Mouse (Mus musculus) effector memory CD4-positive, alpha-beta T cell, adult 5 months (primary cell): ENCODE data around the gene Lix1l. TPM values are rescaled to one million over a fixed set of nuclear protein-coding genes. Genes with fewer than 3 reads are reported as not detected.

Experiments used
- polyA plus RNA-seq: library from polyadenylated mRNA; unstranded; fragments of 100-300 nt; shearing (Covaris generic); gene quantifications from one replicate; pipeline ENCODE4 v1.2.1, GENCODE M21; 2017

The Lix1l gene
- polyA plus RNA-seq: not detected

DNA sequence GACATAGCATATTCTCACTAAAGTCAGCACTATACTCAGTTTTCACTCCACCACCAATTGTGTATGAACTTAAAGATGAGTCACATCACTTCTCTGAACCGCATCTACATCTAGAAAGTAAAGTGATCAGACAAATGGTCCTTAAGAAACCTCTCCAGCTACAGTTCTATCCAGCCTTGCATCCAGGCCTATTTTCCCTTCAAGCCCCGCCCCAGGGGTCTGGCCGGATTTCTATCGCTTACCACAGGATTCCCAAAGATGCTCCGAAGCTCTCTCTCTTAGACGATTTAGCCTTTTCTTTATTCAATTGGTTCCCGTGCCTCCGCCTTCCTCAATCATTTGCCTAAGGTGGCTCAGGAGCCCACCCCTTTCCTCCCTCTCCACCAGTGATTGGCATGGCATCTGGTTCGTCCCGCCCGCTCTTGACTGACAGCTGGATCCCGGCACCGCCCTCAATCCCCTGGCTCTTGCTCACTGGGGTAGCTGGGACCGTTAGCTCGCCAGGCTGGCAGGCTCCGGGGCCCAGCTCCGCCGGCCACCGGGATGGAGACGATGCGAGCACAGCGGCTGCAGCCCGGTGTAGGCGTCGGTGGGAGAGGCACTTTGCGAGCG lies at the start of gene Lix1l:
TSS of gene Lix1l (plus strand) at position 511 of the 612 bp plus-strand sequence.

GRCm38 (mm10) chr3:96557694-96558093 lies 43.3 kb upstream of the Lix1l start, which contains the start of gene Txnip:
TSS of gene Txnip (plus strand) at chr3:96557957.

GRCm38 (mm10) chr3:96576690-96577541 lies 24.0 kb upstream of the Lix1l start, which contains the start of gene Gm16253:
TSS of gene Gm16253 (plus strand) at chr3:96576984.

DNA sequence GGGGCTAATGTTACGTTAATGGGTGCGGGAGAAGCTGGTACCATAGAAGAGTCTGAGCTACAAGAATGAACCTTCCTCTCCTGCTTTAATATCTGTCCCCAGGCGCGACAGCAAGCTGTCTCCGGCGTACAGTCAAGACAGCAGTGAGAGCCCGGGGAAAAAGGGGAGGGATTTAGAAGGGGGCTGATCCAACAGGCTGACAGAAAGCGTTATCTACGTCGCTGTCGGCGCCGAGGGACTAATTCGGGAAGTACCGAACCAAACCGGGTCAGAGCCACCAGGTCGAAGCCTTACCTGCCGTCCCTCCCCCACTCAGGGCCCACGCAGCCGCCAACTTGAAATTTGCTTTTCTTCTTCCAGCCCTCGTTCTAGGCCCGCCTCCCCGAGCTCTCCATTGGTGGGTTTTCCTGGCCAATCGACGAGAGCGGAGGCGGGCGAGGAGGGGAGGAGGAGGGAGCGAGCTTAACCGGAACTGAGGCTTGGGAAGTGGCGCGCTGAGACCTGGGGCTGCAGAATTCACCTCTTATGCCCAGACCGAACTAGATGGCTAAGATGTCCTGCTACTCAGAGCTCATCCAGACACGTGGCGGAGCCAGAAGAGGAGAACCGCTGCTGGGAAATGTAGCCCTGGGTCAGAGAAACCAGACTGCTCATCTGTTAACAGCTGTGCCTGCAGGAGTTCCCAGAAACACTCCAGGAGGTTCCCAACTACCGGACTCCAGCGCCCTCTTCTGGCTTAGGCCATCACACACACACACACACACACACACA lies 7.0 kb upstream of the Lix1l start, which contains the start of gene Polr3gl:
TSS of gene Polr3gl (minus strand) at position 392 of the 771 bp plus-strand sequence.

DNA sequence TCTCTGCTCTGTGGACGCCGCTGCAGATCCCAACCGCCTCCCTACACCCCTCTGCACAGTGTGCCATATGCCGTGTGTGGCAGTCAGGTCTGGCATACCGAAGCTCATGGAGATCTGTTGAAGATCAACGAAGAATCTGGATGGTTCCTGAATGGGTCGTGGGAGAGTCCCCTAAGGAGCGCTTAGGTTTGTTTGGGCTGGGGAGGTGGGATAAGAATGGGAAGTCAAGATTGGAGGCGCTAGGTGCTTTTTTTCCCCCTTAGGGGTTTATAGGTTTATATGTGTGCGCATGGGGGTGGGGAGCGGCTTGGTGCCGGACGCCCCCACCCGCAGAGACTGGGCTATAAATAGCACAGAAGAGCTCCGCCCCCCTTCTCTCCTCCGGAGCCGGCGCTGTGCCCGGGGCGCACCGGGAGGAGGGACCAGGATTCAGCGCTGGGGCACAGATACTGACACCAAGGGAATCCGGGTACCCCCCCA lies 4.7 kb upstream of the Lix1l start, which contains the start of gene Ankrd34a:
TSS of gene Ankrd34a (plus strand) at position 409 of the 480 bp plus-strand sequence.

DNA sequence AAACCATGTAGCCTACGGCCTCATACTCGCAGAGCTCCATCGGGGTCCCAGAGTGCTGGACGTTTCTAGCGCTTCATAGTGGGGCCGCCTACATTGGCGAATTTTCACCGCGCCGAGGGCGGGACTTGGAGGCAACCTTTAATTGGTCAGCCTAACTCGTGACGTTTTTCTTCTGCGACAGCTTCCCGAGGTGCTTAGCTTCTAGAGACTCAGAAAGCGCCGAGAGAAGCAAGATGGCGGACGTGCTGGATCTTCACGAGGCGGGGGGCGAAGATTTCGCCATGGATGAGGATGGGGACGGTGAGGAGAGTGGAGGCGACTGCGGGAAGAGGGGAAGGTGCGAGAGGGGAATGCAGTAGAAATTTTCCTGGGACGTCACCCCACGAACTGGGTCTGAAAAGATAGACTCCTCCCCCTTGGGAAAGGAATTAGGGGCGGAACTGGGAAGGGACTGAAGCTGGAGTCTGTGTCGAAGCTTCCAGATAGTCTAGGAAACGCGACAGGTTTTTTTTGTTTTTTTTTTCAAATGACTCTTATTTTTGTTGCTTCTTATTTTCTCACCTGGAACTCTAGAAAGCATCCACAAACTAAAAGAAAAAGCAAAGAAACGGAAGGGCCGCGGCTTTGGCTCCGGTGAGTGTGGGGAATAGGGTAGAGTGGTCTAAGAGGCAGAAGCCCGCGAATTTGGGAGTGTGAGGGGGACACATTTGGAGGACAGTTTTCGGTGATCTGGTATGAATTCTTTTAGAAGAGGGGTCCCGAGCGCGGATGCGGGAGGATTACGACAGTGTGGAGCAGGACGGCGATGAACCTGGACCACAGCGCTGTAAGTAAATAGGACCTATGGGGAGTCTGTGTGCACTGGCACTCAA lies 29.0 kb downstream of the Lix1l start, which contains the start of gene Rbm8a:
TSS of gene Rbm8a (plus strand) at position 205 of the 872 bp plus-strand sequence.

DNA sequence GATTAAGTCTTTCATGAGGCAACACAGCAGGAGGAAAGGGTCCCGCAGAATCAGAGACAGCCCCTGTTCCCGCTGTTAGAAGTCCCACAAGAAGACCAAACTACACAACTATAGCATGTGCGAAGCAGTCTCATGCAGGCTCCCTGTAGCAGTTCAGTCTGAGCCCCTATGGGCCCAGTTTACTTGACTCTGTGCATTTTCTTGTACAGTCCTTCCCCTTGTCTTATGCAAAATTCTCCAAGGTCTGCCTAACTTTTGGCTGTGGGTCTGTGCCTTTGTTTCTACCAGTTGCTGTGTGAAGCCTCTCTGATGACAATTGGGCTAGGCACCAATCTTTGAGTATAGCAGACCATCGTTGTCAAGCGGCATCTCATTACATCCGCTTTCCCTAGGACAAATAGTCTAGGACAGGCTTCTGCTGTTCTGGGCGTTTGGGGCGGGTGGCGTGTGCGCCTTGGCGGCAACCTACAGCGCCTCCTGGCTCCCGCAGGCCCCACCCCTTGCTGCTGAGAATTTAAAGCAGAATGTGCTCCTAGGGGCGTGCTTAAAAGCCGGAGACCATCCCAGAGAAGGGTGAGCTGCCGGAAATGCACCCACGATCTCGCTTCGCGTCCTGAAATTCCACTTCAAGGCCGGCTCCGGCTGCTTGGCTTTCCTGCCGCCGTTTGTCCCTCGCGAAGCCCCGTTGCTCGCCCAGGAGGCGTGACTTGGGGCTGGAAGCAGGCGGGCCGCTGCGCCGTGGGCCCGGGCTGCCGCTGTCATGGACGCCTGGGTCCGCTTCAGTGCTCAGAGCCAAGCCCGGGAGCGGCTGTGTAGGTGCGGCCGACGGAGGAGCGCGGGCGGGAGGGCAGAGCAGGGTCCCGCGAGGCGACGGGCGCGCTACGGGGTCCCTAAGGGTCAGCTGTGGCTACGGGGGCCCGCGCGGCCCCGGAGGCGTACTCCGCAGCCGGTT lies 34.3 kb downstream of the Lix1l start, which contains the start of the genes Pex11b and Gm42957:
TSS of gene Pex11b (plus strand) at position 449 of the 952 bp plus-strand sequence.
TSS of gene Gm42957 (plus strand) at position 547 of the 952 bp plus-strand sequence.

GRCm38 (mm10) chr3:96645018-96645649 lies 44.2 kb downstream of the Lix1l start, which contains the start of gene Itga10:
TSS of gene Itga10 (plus strand) at chr3:96645584.

DNA sequence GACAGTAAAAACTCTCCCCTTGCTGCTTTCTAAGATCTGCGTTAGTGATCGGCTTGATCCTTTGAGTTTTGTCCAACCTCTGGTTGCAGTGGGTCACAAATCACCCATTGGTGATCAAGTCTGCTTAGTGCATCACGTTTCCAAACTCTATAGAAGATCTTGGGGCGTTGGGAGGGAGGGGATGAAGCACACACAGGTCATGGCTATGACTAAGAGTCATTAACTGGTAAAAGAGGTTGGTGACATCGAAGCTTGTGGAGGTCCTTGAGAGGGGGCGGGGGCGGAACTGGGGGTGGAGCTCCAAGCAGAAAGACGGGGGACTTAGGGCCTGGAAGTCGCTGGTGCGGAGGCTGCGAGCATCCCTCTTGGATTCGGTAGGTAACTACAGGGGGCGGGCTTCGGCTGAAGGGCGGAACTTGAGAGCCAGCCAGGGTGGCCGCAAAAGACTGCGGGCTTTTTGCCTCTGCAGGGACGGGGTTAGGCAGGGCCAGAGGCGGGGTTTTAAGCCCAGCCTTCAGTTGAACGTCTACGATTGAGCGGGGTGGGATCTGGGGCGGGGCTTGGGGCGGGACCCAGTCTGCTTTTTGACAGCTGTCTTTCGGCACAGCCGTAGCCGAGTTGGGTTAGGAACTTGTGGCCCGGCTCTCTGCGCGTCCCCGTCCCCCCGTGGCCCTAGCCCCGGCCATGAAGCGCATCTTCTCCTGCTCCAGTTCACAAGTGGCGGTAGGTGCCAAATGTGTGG lies 68.9 kb downstream of the Lix1l start, which contains the start of gene Ankrd35:
TSS of gene Ankrd35 (plus strand) at position 405 of the 742 bp plus-strand sequence.

Other genes starting within 250 kb of the Lix1l start
- not detected for gene BC107364, start 148.8 kb upstream of the Lix1l start, polyA plus RNA-seq
- gene Hfe2, start 76.0 kb upstream of the Lix1l start, polyA plus RNA-seq: not detected
- 394 TPM for gene Txnip, start 43.2 kb upstream of the Lix1l start, polyA plus RNA-seq
- 0.97 TPM for gene Gm16253, start 24.2 kb upstream of the Lix1l start, polyA plus RNA-seq
- 17.6 TPM for gene Polr3gl, start 7.0 kb upstream of the Lix1l start, polyA plus RNA-seq
- not detected for gene Ankrd34a, start 4.5 kb upstream of the Lix1l start, polyA plus RNA-seq
- 155 TPM for gene Rbm8a, start 28.8 kb downstream of the Lix1l start, polyA plus RNA-seq
- gene Pex11b, start 34.2 kb downstream of the Lix1l start, polyA plus RNA-seq: 26.4 TPM
- gene Gm42957, start 34.3 kb downstream of the Lix1l start, polyA plus RNA-seq: not detected
- 0.21 TPM for gene Itga10, start 44.4 kb downstream of the Lix1l start, polyA plus RNA-seq
- gene Ankrd35, start 69.0 kb downstream of the Lix1l start, polyA plus RNA-seq: 2.9 TPM
- 16.3 TPM for gene Pias3, start 95.2 kb downstream of the Lix1l start, polyA plus RNA-seq
- gene Nudt17, start 107.4 kb downstream of the Lix1l start, polyA plus RNA-seq: 0.51 TPM
- gene Polr3c, start 126.5 kb downstream of the Lix1l start, polyA plus RNA-seq: 53.7 TPM
- gene Rnf115, start 126.5 kb downstream of the Lix1l start, polyA plus RNA-seq: 101 TPM
- gene Pdzk1, start 228.1 kb downstream of the Lix1l start, polyA plus RNA-seq: not detected
- gene Cd160, start 228.2 kb downstream of the Lix1l start, polyA plus RNA-seq: 11.4 TPM